Mouse (Mus musculus) macrophage (primary cell): ENCODE data around the gene Khdrbs1. TPM values are rescaled to one million over a fixed set of nuclear protein-coding genes. Genes with fewer than 3 reads are reported as not detected.
"Not testable (repeated sequence)": the region's sequence is repeated elsewhere in the genome, so short reads cannot be mapped to it uniquely, and the experiment has no call there.

Experiments used
- H3K27ac ChIP-seq: fragments of 350-480 bp; formaldehyde crosslinking; 2 replicates; pipeline ENCODE4 v1.9.0; 2021
- H3K36me3 ChIP-seq: fragments of 350-480 bp; formaldehyde crosslinking; 2 replicates; pipeline ENCODE4 v1.9.0; 2021; ENCODE audit errors: inconsistent target
- H3K4me3 ChIP-seq: fragments of 350-480 bp; formaldehyde crosslinking; 2 replicates; pipeline ENCODE4 v1.9.0; 2021; ENCODE audit errors: inconsistent target
- H3K79me2 ChIP-seq: fragments of 350-480 bp; formaldehyde crosslinking; 2 replicates; pipeline ENCODE4 v1.9.0; 2021; ENCODE audit errors: inconsistent target
- WGBS: methylation state at CpG from one replicate; pipeline ENCODE4 v1.1.7; 2026; ENCODE audit warnings: inconsistent platforms; ENCODE audit not compliant: missing documents; 5-methylcytosine and 5-hydroxymethylcytosine counted together
- polyA plus RNA-seq: library from polyadenylated mRNA; stranded (reverse); fragments of 250-400 nt; gene quantifications from 3 replicates; pipeline ENCODE4 v1.2.4, GENCODE M21; 2018; ENCODE audit warnings: inconsistent platforms
- total RNA-seq, 78 experiments: library from RNA; depleted of rRNA; stranded (reverse); fragments of 250-400 nt; gene quantifications; 1 replicate in 9 of 78; 2 replicates in 24 of 78; 3 replicates in 43 of 78; 4 replicates in 2 of 78; pipeline ENCODE4 v1.2.4; 2018; ENCODE audit warnings: inconsistent platforms in 56 of 78

The Khdrbs1 gene
- 100 to 1,000 TPM in 22 of 26 experiments, 10 to 100 TPM in 4; 78.6 to 300 (median 190) TPM for total RNA-seq (2018; cell fraction: chromatin; rRNA removed)
- total RNA-seq (2018; cell fraction: cytosol; rRNA removed), result 10 to 100 TPM; 50.6 to 74.3 (median 65.3) TPM
- 100 to 1,000 TPM in 16 of 26 experiments, 10 to 100 TPM in 10; 64.4 to 276 (median 115) TPM for total RNA-seq (2018; cell fraction: nucleus; rRNA removed)
- 60.8 to 81.1 TPM (median 62.9 TPM) in 3 replicates for polyA plus RNA-seq

- peak within 1 kb of the TSS; percentile 95 for H3K27ac ChIP-seq
- H3K4me3 ChIP-seq, result peak within 1 kb of the TSS; percentile 93
- WGBS, result under 1% methylated on average over 73 of the region's 76 CpGs
- H3K79me2 ChIP-seq, result peaks cover 43% of the 10 kb centered on the region
- H3K36me3 ChIP-seq, result no peaks in the 10 kb centered on the region
These were observed at the start of gene Khdrbs1 for GRCm38 (mm10) chr4:129742232-129743009. Khdrbs1 (minus strand) TSS chr4:129742303.

DNA sequence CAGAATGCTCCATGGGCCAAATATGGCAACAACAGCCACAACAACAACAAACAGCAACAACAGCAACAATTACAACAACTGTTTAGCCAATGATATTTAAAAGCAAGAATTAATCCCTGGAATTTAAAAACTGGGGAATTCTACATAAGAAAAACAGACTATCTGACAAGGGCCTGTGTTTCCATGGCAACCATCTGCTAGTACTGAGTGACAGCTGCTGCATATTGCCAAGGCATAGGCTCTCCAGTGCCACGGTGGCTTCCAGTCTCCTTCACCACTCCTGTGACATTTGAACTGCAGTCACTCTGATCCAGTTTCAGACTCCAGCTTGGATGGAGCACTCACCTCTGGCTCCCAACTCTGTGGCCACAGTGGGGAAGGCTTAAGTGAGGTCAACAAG lies 49.3 kb upstream of the Khdrbs1 start:
- WGBS, result 84% methylated on average over 1 of the region's 1 CpGs

GRCm38 (mm10) chr4:129790475-129790874 lies 48.4 kb upstream of the Khdrbs1 start:
- 45% methylated on average over 3 of the region's 3 CpGs for WGBS
- no peaks in the 10 kb centered on the region for H3K36me3 ChIP-seq
- no peak overlapping the region for H3K4me3 ChIP-seq
- peak overlapping the region; percentile 97 for H3K27ac ChIP-seq
- peaks cover 11% of the 10 kb centered on the region; the same call in 1 of the 2 replicates for H3K79me2 ChIP-seq

More for the DNA sequence above, 49.3 kb upstream of the Khdrbs1 start:
- Histone ChIP-seq H3K27ac (peak overlapping the region; percentile 64; the same call in 1 of the 2 replicates), H3K36me3 (no peaks in the 10 kb centered on the region), H3K4me3 (no peak overlapping the region), H3K79me2 (peaks cover 11% of the 10 kb centered on the region; the same call in 1 of the 2 replicates)

DNA sequence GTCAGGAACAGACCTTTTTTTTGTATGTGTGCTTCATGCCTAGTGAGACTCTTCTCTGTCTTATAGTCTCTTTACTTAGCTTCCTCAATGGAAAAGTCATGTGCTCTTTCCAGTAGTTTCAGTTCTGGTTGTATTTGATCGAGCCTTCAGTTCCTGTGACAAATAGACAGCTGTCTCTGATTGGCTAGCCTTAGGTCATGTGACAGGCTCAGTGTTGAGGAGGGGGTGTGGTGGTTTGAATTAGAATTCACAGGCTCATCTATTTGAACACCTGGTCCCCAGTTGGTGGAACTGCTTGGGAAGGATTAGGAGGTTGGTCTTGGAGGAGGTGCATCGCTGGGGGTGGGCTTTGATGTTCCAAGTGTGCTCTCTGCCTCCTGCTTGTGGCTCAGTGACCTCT lies 47.5 kb upstream of the Khdrbs1 start:
- peak overlapping the region; percentile 97 for H3K27ac ChIP-seq
- H3K79me2 ChIP-seq, result peaks cover 11% of the 10 kb centered on the region; the same call in 1 of the 2 replicates
- no peak overlapping the region for H3K4me3 ChIP-seq
- no peaks in the 10 kb centered on the region for H3K36me3 ChIP-seq
- WGBS, result 43% methylated on average over 2 of the region's 2 CpGs

DNA sequence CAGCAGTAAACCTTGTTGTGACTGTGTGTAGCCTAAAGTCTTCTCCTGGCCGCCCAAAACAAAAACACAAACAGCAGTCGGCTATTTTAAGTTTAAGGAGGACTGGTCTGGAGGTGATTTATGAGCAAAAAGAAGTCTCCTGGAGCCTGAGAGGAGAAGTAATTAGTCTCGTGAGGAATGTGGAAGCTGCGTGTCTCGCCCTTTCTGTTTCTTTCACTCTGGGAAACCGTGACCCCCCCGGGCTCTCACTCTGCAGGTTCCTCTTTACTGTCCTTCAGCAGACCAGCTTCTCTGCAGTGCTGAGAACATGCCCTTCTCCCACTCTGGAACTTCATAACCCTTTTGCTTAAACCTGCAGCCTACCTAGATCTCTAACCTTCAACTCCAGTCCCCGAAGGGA lies 46.6 kb upstream of the Khdrbs1 start:
- Histone ChIP-seq H3K4me3 (no peak overlapping the region), H3K27ac (peak overlapping the region; percentile 97)
- 6% methylated on average over 6 of the region's 8 CpGs for WGBS

DNA sequence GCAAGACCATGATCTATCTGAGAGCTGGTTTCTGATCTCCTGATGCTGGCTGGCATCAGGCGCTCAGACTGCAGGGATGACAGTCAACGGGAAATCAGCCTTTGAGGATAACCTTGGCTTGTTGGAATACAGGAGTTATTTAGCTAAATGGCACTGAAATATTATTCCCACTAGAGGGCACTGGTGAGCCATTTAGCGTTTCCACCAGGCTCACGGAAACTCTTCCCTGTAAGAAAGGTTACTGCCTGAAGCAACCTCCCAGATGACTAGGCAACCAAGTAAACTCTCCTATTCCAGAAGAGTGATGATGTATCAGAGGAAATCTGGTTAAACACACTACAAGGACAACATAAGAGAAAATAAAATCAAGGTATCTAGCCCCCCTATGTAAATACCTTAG lies 43.1 kb upstream of the Khdrbs1 start:
- 4% methylated on average over 4 of the region's 4 CpGs for WGBS
- H3K36me3 ChIP-seq, result no peaks in the 10 kb centered on the region
- peaks cover 11% of the 10 kb centered on the region; the same call in 1 of the 2 replicates for H3K79me2 ChIP-seq
- H3K27ac ChIP-seq, result no peak overlapping the region
- no peak overlapping the region for H3K4me3 ChIP-seq

More for the DNA sequence above, 46.6 kb upstream of the Khdrbs1 start:
- Histone ChIP-seq H3K36me3 (no peaks in the 10 kb centered on the region), H3K79me2 (peaks cover 11% of the 10 kb centered on the region; the same call in 1 of the 2 replicates)

GRCm38 (mm10) chr4:129783506-129783905 lies 41.4 kb upstream of the Khdrbs1 start:
- H3K27ac ChIP-seq, result no peak overlapping the region
- H3K79me2 ChIP-seq, result peaks cover 11% of the 10 kb centered on the region; the same call in 1 of the 2 replicates
- H3K4me3 ChIP-seq, result no peak overlapping the region
- no peaks in the 10 kb centered on the region for H3K36me3 ChIP-seq
- 93% methylated on average over 5 of the region's 5 CpGs for WGBS

GRCm38 (mm10) chr4:129782857-129783331 lies 40.8 kb upstream of the Khdrbs1 start:
- 29% methylated on average over 3 of the region's 3 CpGs for WGBS
- no peak overlapping the region for H3K4me3 ChIP-seq

GRCm38 (mm10) chr4:129781881-129782675 lies 40.0 kb upstream of the Khdrbs1 start:
- no peaks in the 10 kb centered on the region for H3K36me3 ChIP-seq
- H3K79me2 ChIP-seq, result peaks cover 2% of the 10 kb centered on the region; the same call in 1 of the 2 replicates
- H3K27ac ChIP-seq, result peak overlapping the region; percentile 89
- no peak overlapping the region for H3K4me3 ChIP-seq
- WGBS, result 2% methylated on average over 4 of the region's 4 CpGs

More at GRCm38 (mm10) chr4:129782857-129783331, 40.8 kb upstream of the Khdrbs1 start:
- peaks cover 10% of the 10 kb centered on the region; the same call in 1 of the 2 replicates for H3K79me2 ChIP-seq
- peak overlapping the region; percentile 89 for H3K27ac ChIP-seq
- no peaks in the 10 kb centered on the region for H3K36me3 ChIP-seq

- Histone ChIP-seq H3K4me3 (no peak overlapping the region), H3K79me2 (no peaks in the 10 kb centered on the region), H3K36me3 (no peaks in the 10 kb centered on the region), H3K27ac (no peak overlapping the region)
- WGBS, result 36% methylated on average over 20 of the region's 21 CpGs
These were observed 29.8 kb upstream of the Khdrbs1 start for GRCm38 (mm10) chr4:129771672-129772521.

- Histone ChIP-seq H3K79me2 (no peaks in the 10 kb centered on the region), H3K4me3 (no peak overlapping the region), H3K36me3 (no peaks in the 10 kb centered on the region), H3K27ac (no peak overlapping the region)
- 24% methylated on average over 7 of the region's 7 CpGs for WGBS
These were observed 29.2 kb upstream of the Khdrbs1 start for GRCm38 (mm10) chr4:129771314-129771671.

GRCm38 (mm10) chr4:129770600-129770999 lies 28.5 kb upstream of the Khdrbs1 start:
- Histone ChIP-seq H3K4me3 (no peak overlapping the region), H3K36me3 (no peaks in the 10 kb centered on the region), H3K79me2 (no peaks in the 10 kb centered on the region), H3K27ac (no peak overlapping the region)
- WGBS, result 34% methylated on average over 6 of the region's 6 CpGs

- H3K79me2 ChIP-seq, H3K27ac ChIP-seq, H3K4me3 ChIP-seq, H3K36me3 ChIP-seq: not testable (repeated sequence)
- WGBS, result 54% methylated on average over 3 of the region's 3 CpGs
These were observed 26.6 kb upstream of the Khdrbs1 start for GRCm38 (mm10) chr4:129768742-129769141.
